Mouse (Mus musculus) bone marrow, adult 2 months (tissue): ENCODE measurements at regions not wholly inside any gene's neighbourhood (a gene's known extent, or its start where the extent isn't known, plus 50 kb on each side); places are given as distances from the start of the nearest gene placed in this dataset.

Experiments used
- CTCF ChIP-seq: fragments of 200-500 bp; IDR thresholded peaks from 2 replicates; pipeline ENCODE4 v1.5.1; 2011; ENCODE audit warnings: low read length, control low read depth; ENCODE audit not compliant: control insufficient read depth, insufficient read depth
- POLR2A ChIP-seq: fragments of 200-500 bp; IDR thresholded peaks from 2 replicates; pipeline ENCODE4 v1.6.1; 2011; ENCODE audit warnings: low read depth, mild to moderate bottlenecking, control low read depth, low read length, borderline replicate concordance; ENCODE audit not compliant: control insufficient read depth

DNA sequence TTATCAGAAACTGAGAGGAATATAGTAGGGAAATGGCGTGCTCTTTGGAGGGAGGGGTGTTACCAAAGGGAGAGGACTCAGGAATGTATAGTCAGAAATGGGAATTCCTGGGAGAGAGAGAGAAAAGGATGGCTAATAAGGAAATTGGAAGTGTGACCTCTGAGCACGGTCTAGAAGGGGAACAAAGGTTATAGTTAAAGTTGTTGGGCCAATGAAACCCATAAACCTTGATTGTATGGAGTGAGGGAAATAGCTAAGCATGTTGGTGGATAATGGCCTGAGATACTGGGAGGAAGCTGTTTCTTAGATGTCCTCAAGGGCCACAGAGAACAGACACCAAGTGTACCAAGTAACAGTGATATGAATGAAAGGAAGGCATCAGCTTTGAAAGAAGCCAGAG lies 294.8 kb upstream of the Klf6 start:
- TF ChIP-seq CTCF (no peak), POLR2A (no peak)
